Mouse (Mus musculus): ENCODE measurements around the gene Chil4. TPM values are rescaled to one million over a fixed set of nuclear protein-coding genes. Genes with fewer than 3 reads are reported as not detected.
A peak's percentile ranks its signal among the peaks of the same experiment; 100 is the strongest.
"Not testable (repeated sequence)": the region's sequence is repeated elsewhere in the genome, so short reads cannot be mapped to it uniquely, and the experiment has no call there.

Gene Chil4
- polyA plus RNA-seq (2011; ENCODE audit: insufficient read depth, insufficient read length, low read depth, missing spikeins) = not detected in 2 replicates

DNA sequence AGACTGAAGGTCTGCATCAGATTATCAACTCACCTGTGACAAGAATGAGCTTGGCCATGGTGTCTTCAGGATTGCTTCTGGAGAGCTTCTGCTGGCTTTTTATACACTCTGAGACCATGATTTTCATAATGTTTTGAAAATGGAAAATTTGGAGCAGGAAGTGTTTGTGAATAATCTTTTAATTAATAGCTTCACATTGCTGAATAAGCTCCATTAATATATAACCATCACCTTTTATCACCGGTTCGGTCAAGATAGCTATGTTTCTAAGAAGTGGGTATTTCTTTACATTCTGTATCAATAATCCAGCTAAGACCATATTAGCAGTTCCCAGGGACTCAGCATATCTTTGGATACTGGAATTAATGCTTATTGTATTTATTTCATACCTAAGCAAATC lies at the start of gene Chil4:
Gene Chil4 (minus strand): TSS at position 101 of the 400 bp plus-strand sequence.
- H3K27ac ChIP-seq (ENCODE audit: insufficient read depth, low read length) = no peak within 1 kb of the TSS
- no peak within 1 kb of the TSS for H3K4me3 ChIP-seq (ENCODE audit: low read depth, low read length)
- H3K9ac ChIP-seq (ENCODE audit: low read depth, poor library complexity, severe bottlenecking) = no peak within 1 kb of the TSS
- H3K4me1 ChIP-seq (ENCODE audit: control insufficient read depth, insufficient read depth, low read length) = no peaks in the 10 kb centered on the region
- no peaks in the 10 kb centered on the region for H3K9me3 ChIP-seq (replicated peaks; ENCODE audit: control insufficient read depth, insufficient read depth, low read length, poor library complexity, severe bottlenecking)
- H3K27me3 ChIP-seq (ENCODE audit: control insufficient read depth, insufficient read depth, low read length, poor library complexity, severe bottlenecking) = no peaks in the 10 kb centered on the region
- no peaks in the 10 kb centered on the region for H3K36me3 ChIP-seq (ENCODE audit: control insufficient read depth, insufficient read depth, low read length, poor library complexity, severe bottlenecking)
- no peak for TF ChIP-seq CTCF (IDR thresholded peaks at IDR 0.05; ENCODE audit: low read depth, low read length)

DNA sequence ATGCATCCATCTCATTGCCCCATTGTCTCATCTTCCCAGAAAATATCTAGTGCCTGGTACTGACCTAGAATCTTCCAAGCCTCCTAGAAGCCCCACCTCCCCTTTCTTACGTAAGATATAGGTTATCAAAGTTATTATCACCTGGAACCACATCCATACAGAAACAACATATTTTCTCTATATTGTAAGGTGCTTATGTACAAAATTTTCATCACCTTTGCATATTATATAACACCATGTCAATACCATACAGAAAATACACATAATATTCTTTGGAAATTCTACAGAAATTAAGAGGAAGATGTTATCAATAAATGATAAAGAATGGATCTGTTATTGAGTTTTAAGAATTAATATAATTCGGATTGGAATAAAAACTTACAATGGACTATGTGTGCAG lies 46.5 kb upstream of the Chil4 start:
- Histone ChIP-seq H3K4me3 (ENCODE audit: low read depth, low read length) (no peak overlapping the region), H3K27me3 (ENCODE audit: control insufficient read depth, insufficient read depth, low read length, poor library complexity, severe bottlenecking) (no peaks in the 10 kb centered on the region; the same call in 1 of the 2 replicates), H3K9me3 (replicated peaks; ENCODE audit: control insufficient read depth, insufficient read depth, low read length, poor library complexity, severe bottlenecking) (peaks cover 8% of the 10 kb centered on the region), H3K27ac (ENCODE audit: insufficient read depth, low read length) (no peak overlapping the region), H3K4me1 (ENCODE audit: control insufficient read depth, insufficient read depth, low read length) (no peaks in the 10 kb centered on the region), H3K36me3 (ENCODE audit: control insufficient read depth, insufficient read depth, low read length, poor library complexity, severe bottlenecking) (no peaks in the 10 kb centered on the region), H3K9ac (ENCODE audit: low read depth, poor library complexity, severe bottlenecking) (no peak overlapping the region)
- no peak for TF ChIP-seq CTCF (IDR thresholded peaks at IDR 0.05; ENCODE audit: low read depth, low read length)
- no peak for TF ChIP-seq EP300 (IDR thresholded peaks at IDR 0.05; ENCODE audit: insufficient read depth, low read depth, low read length)
- TF ChIP-seq POLR2A (IDR thresholded peaks at IDR 0.05; ENCODE audit: insufficient read depth, low read length) = no peak

DNA sequence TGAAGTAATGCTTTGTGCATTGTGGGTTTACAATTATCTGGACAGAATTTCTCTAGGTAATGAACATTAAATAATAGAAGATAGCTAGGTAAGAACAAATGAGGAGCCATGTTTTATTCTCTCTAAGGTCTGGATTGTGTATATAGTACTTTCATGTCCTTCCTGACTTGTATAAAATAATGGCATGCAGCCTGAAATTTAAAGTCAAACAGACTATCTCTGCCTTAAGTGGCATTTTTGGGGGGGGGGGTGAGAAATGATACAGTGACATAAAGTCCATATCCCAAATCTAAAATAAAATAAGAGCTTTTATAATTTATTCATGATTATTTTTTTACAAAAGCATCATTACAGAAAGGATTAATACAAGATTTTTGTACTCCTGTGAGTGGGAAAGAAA lies 45.5 kb upstream of the Chil4 start:
- peaks cover 8% of the 10 kb centered on the region for H3K9me3 ChIP-seq (replicated peaks; ENCODE audit: control insufficient read depth, insufficient read depth, low read length, poor library complexity, severe bottlenecking)
- TF ChIP-seq CTCF (IDR thresholded peaks at IDR 0.05; ENCODE audit: low read depth, low read length) (no peak), EP300 (IDR thresholded peaks at IDR 0.05; ENCODE audit: insufficient read depth, low read depth, low read length) (no peak), POLR2A (IDR thresholded peaks at IDR 0.05; ENCODE audit: insufficient read depth, low read length) (no peak)
- no peak overlapping the region for H3K9ac ChIP-seq (ENCODE audit: low read depth, poor library complexity, severe bottlenecking)
- H3K27ac ChIP-seq (ENCODE audit: insufficient read depth, low read length) = no peak overlapping the region
- no peaks in the 10 kb centered on the region for H3K4me1 ChIP-seq (ENCODE audit: control insufficient read depth, insufficient read depth, low read length)
- H3K27me3 ChIP-seq (ENCODE audit: control insufficient read depth, insufficient read depth, low read length, poor library complexity, severe bottlenecking) = no peaks in the 10 kb centered on the region; the same call in 1 of the 2 replicates
- H3K36me3 ChIP-seq (ENCODE audit: control insufficient read depth, insufficient read depth, low read length, poor library complexity, severe bottlenecking) = no peaks in the 10 kb centered on the region
- no peak overlapping the region for H3K4me3 ChIP-seq (ENCODE audit: low read depth, low read length)

DNA sequence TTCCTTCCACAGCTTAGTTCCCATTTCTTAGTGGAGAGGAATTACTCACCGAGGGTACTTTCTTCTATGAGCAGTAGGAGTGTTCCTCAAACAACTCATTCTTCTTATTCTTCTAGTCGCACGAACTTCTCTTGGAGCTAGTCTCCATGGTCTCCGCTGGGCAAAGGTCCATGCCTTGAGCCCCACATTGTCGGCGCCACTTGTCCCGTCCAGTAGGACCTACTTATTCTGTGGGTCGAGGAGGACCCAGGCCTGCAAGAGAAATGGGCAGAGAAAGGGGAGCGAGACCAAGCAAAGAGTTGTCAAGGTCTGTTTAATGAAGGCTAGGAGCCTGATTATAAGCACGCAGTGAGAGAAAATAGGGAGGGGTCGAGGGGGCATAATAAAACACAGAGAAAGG lies 37.8 kb upstream of the Chil4 start:
- H3K36me3 ChIP-seq (ENCODE audit: control insufficient read depth, insufficient read depth, low read length, poor library complexity, severe bottlenecking); H3K27ac ChIP-seq (ENCODE audit: insufficient read depth, low read length); H3K4me3 ChIP-seq (ENCODE audit: low read depth, low read length); H3K9ac ChIP-seq (ENCODE audit: low read depth, poor library complexity, severe bottlenecking); H3K27me3 ChIP-seq (ENCODE audit: control insufficient read depth, insufficient read depth, low read length, poor library complexity, severe bottlenecking); H3K4me1 ChIP-seq (ENCODE audit: control insufficient read depth, insufficient read depth, low read length): not testable (repeated sequence)
- H3K9me3 ChIP-seq (replicated peaks; ENCODE audit: control insufficient read depth, insufficient read depth, low read length, poor library complexity, severe bottlenecking) = peaks cover 42% of the 10 kb centered on the region

DNA sequence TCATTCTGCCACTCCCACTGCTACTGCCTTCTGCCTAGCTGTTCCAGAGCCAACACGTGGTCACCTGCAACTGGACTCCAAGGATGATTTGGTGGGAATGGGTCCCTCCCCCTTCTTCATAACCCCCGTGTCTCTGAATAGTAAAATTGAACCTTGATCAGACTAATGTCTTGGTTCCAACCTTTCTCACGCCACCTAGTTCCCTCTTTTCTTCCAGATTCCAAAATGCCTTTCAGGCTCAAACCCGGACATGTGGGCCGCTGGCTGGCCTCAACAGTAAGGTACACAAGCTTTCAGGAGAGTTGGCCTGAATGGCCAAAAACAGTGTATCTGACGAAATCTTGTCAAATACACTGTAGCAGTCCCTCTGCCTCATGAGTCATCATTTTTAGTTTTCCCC lies 33.4 kb upstream of the Chil4 start:
- no peak overlapping the region for H3K9ac ChIP-seq (ENCODE audit: low read depth, poor library complexity, severe bottlenecking)
- no peaks in the 10 kb centered on the region for H3K4me1 ChIP-seq (ENCODE audit: control insufficient read depth, insufficient read depth, low read length)
- TF ChIP-seq CTCF (IDR thresholded peaks at IDR 0.05; ENCODE audit: low read depth, low read length) = no peak
- TF ChIP-seq POLR2A (IDR thresholded peaks at IDR 0.05; ENCODE audit: insufficient read depth, low read length) = no peak
- no peak for TF ChIP-seq EP300 (IDR thresholded peaks at IDR 0.05; ENCODE audit: insufficient read depth, low read depth, low read length)
- no peak overlapping the region for H3K27ac ChIP-seq (ENCODE audit: insufficient read depth, low read length)
- no peak overlapping the region for H3K4me3 ChIP-seq (ENCODE audit: low read depth, low read length)
- H3K36me3 ChIP-seq (ENCODE audit: control insufficient read depth, insufficient read depth, low read length, poor library complexity, severe bottlenecking) = no peaks in the 10 kb centered on the region
- no peaks in the 10 kb centered on the region for H3K27me3 ChIP-seq (ENCODE audit: control insufficient read depth, insufficient read depth, low read length, poor library complexity, severe bottlenecking)
- peaks cover 62% of the 10 kb centered on the region for H3K9me3 ChIP-seq (replicated peaks; ENCODE audit: control insufficient read depth, insufficient read depth, low read length, poor library complexity, severe bottlenecking)

DNA sequence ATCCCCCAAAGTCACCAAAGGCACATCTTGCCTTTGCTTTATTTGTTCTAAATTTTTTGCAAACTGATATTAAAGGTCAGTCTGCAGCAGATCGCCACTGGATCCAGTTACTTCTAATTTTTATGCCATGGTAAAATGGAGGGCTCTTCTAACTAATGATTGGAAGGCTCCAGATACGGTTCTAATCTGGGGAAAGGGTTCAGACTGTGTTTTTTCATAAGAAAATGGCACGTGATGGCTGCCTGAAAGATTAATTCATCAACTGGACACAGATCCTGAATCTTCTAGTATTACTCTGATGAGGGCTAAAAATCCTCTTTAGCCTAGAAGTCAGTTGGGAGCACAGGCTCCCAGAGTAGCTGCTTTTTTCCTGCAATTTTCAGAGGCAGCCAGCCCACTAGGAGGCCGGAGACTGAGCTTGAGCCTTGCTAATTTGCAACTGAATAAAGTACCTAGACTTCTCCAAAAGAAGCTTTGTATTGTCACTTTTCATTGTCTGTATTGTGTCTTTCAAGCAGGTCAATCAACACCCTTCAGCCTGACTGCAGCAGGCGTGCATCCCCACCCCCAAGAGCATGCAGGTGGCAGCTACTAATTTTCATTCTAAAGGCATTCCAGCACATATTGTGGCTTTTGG lies 31.6 kb upstream of the Chil4 start:
- peak overlapping the region; percentile 65; the same call in 1 of the 2 replicates for H3K27ac ChIP-seq (ENCODE audit: insufficient read depth, low read length)
- not testable (repeated sequence) for H3K27me3 ChIP-seq (ENCODE audit: control insufficient read depth, insufficient read depth, low read length, poor library complexity, severe bottlenecking); H3K36me3 ChIP-seq (ENCODE audit: control insufficient read depth, insufficient read depth, low read length, poor library complexity, severe bottlenecking); H3K4me3 ChIP-seq (ENCODE audit: low read depth, low read length); H3K4me1 ChIP-seq (ENCODE audit: control insufficient read depth, insufficient read depth, low read length); H3K9ac ChIP-seq (ENCODE audit: low read depth, poor library complexity, severe bottlenecking)
- peak; percentile 77 for TF ChIP-seq EP300 (IDR thresholded peaks at IDR 0.05; ENCODE audit: insufficient read depth, low read depth, low read length)
- H3K9me3 ChIP-seq (replicated peaks; ENCODE audit: control insufficient read depth, insufficient read depth, low read length, poor library complexity, severe bottlenecking) = peaks cover 57% of the 10 kb centered on the region

DNA sequence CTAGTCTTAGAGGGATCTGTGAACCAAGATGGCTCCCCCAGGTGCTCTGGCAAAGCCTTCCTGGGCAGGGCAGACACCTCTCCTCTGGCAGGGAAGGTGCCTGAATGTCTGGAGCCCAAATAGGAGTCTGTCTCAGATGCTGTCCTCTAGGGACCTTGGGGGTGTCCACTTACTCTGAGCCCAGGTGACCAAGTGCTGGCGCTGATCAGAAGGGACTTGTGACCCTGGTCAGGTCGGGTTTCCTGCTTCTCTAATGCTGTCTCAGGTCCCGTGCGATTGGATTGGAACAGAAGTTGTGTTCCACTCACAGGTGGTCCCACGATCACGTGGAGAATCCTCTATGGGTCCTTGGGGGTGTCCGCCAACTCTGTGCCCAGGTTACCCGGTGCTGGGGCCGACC lies 28.1 kb upstream of the Chil4 start:
- not testable (repeated sequence) for H3K27ac ChIP-seq (ENCODE audit: insufficient read depth, low read length); H3K9ac ChIP-seq (ENCODE audit: low read depth, poor library complexity, severe bottlenecking); H3K4me3 ChIP-seq (ENCODE audit: low read depth, low read length); H3K27me3 ChIP-seq (ENCODE audit: control insufficient read depth, insufficient read depth, low read length, poor library complexity, severe bottlenecking); H3K36me3 ChIP-seq (ENCODE audit: control insufficient read depth, insufficient read depth, low read length, poor library complexity, severe bottlenecking); H3K4me1 ChIP-seq (ENCODE audit: control insufficient read depth, insufficient read depth, low read length)
- peaks cover 40% of the 10 kb centered on the region for H3K9me3 ChIP-seq (replicated peaks; ENCODE audit: control insufficient read depth, insufficient read depth, low read length, poor library complexity, severe bottlenecking)

DNA sequence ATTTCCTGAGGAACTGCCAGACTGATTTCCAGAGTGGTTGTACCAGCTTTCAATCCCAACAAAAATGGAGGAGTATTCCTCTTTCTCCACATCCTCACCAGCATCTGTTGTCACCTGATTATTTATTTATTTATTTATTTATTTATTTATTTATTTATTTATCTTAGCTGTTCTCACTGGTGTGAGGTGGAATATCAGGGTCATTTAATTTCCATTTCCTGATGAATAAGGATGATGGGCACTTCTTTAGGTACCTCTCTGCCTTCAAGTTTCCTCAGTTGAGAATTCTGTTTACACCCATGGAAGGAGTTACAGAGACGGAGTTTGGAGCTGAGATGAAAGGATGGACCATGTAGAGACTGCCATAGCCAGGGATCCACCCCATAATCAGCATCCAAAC lies 20.9 kb upstream of the Chil4 start:
- H3K4me3 ChIP-seq (ENCODE audit: low read depth, low read length); H3K27me3 ChIP-seq (ENCODE audit: control insufficient read depth, insufficient read depth, low read length, poor library complexity, severe bottlenecking); H3K9ac ChIP-seq (ENCODE audit: low read depth, poor library complexity, severe bottlenecking); H3K9me3 ChIP-seq (replicated peaks; ENCODE audit: control insufficient read depth, insufficient read depth, low read length, poor library complexity, severe bottlenecking); H3K36me3 ChIP-seq (ENCODE audit: control insufficient read depth, insufficient read depth, low read length, poor library complexity, severe bottlenecking); H3K4me1 ChIP-seq (ENCODE audit: control insufficient read depth, insufficient read depth, low read length); H3K27ac ChIP-seq (ENCODE audit: insufficient read depth, low read length): not testable (repeated sequence)

Measured in ES-Bruce4 (cell line).